Mouse (Mus musculus): ENCODE measurements around the gene Ccdc171. TPM values are rescaled to one million over a fixed set of nuclear protein-coding genes. Genes with fewer than 3 reads are reported as not detected.
A peak's percentile ranks its signal among the peaks of the same experiment; 100 is the strongest.

Ccdc171 gene
- total and polyA plus RNA-seq, 2 experiments from 2014 or later = 2.0 to 3.2 TPM

- Histone ChIP-seq H3K36me3 (ENCODE audit: insufficient read depth, low read length) (no peaks in the 10 kb centered on the region), H3K4me3 (ENCODE audit: low read length) (no peak overlapping the region), H3K9ac (replicated peaks; ENCODE audit: low read length) (no peak overlapping the region), H3K27ac (no peak overlapping the region; the same call in 1 of the 2 replicates), H3K27me3 (ENCODE audit: insufficient read depth, low read length) (no peaks in the 10 kb centered on the region), H3K4me2 (ENCODE audit: low read depth, low read length) (no peak overlapping the region), H3K4me1 (ENCODE audit: insufficient read depth, low read length) (peaks cover 5% of the 10 kb centered on the region; the same call in 1 of the 2 replicates), H3K9me3 (ENCODE audit: low read length) (no peaks in the 10 kb centered on the region)
- WGBS = 21% methylated on average over 6 of the region's 6 CpGs
- TF ChIP-seq CTCF (IDR thresholded peaks at IDR 0.05; ENCODE audit: low read depth) = peak; percentile 5; the same call in 1 of the 2 replicates
- DNase-seq (ENCODE audit: low spot score) (peak; percentile 37), ATAC-seq (no peak; the same call in 1 of the 2 replicates)
Measured at GRCm38 (mm10) chr4:83655396-83655795, 130.1 kb downstream of the Ccdc171 start.

- Histone ChIP-seq H3K27ac (peak overlapping the region; percentile 60; the same call in 1 of the 2 replicates), H3K9me3 (ENCODE audit: low read length) (no peaks in the 10 kb centered on the region), H3K9ac (replicated peaks; ENCODE audit: low read length) (no peak overlapping the region), H3K4me3 (ENCODE audit: low read length) (0 out of 2 replicates have a peak overlapping the region, but pooled peaks have one; percentile 14), H3K36me3 (ENCODE audit: insufficient read depth, low read length) (no peaks in the 10 kb centered on the region), H3K4me2 (ENCODE audit: low read depth, low read length) (peak overlapping the region; percentile 45), H3K27me3 (ENCODE audit: insufficient read depth, low read length) (no peaks in the 10 kb centered on the region), H3K4me1 (ENCODE audit: insufficient read depth, low read length) (peaks cover 5% of the 10 kb centered on the region; the same call in 1 of the 2 replicates)
- no peak for TF ChIP-seq CTCF (IDR thresholded peaks at IDR 0.05; ENCODE audit: low read depth)
- peak; percentile 77 for DNase-seq (ENCODE audit: low spot score)
- ATAC-seq = peak; percentile 93
- 10% methylated on average over 10 of the region's 10 CpGs for WGBS
Measured at GRCm38 (mm10) chr4:83656571-83656970, 131.2 kb downstream of the Ccdc171 start.

GRCm38 (mm10) chr4:83657021-83657420 lies 131.7 kb downstream of the Ccdc171 start:
- no peak overlapping the region for H3K9ac ChIP-seq (replicated peaks; ENCODE audit: low read length)
- peaks cover 5% of the 10 kb centered on the region; the same call in 1 of the 2 replicates for H3K4me1 ChIP-seq (ENCODE audit: insufficient read depth, low read length)
- no peak for TF ChIP-seq CTCF (IDR thresholded peaks at IDR 0.05; ENCODE audit: low read depth)
- no peaks in the 10 kb centered on the region for H3K27me3 ChIP-seq (ENCODE audit: insufficient read depth, low read length)
- DNase-seq (ENCODE audit: low spot score) = peak; percentile 19
- WGBS = 23% methylated on average over 6 of the region's 6 CpGs
- H3K4me3 ChIP-seq (ENCODE audit: low read length) = no peak overlapping the region
- peak overlapping the region; percentile 45 for H3K4me2 ChIP-seq (ENCODE audit: low read depth, low read length)
- peak overlapping the region; percentile 60; the same call in 1 of the 2 replicates for H3K27ac ChIP-seq
- H3K36me3 ChIP-seq (ENCODE audit: insufficient read depth, low read length) = no peaks in the 10 kb centered on the region
- no peaks in the 10 kb centered on the region for H3K9me3 ChIP-seq (ENCODE audit: low read length)
- no peak; the same call in 1 of the 2 replicates for ATAC-seq

GRCm38 (mm10) chr4:83658415-83658814 lies 133.1 kb downstream of the Ccdc171 start:
- H3K4me3 ChIP-seq (ENCODE audit: low read length) = no peak overlapping the region
- DNase-seq (ENCODE audit: low spot score) (no peak), ATAC-seq (no peak)
- WGBS = 75% methylated on average over 10 of the region's 10 CpGs
- H3K9ac ChIP-seq (replicated peaks; ENCODE audit: low read length) = no peak overlapping the region
- H3K4me1 ChIP-seq (ENCODE audit: insufficient read depth, low read length) = peaks cover 5% of the 10 kb centered on the region; the same call in 1 of the 2 replicates
- no peaks in the 10 kb centered on the region for H3K9me3 ChIP-seq (ENCODE audit: low read length)
- no peak overlapping the region for H3K4me2 ChIP-seq (ENCODE audit: low read depth, low read length)
- H3K36me3 ChIP-seq (ENCODE audit: insufficient read depth, low read length) = no peaks in the 10 kb centered on the region
- H3K27ac ChIP-seq = no peak overlapping the region
- no peak for TF ChIP-seq CTCF (IDR thresholded peaks at IDR 0.05; ENCODE audit: low read depth)
- no peaks in the 10 kb centered on the region for H3K27me3 ChIP-seq (ENCODE audit: insufficient read depth, low read length)

- DNase-seq (ENCODE audit: low spot score) (no peak), ATAC-seq (no peak)
- no peak overlapping the region for H3K4me3 ChIP-seq (ENCODE audit: low read length)
- no peaks in the 10 kb centered on the region for H3K27me3 ChIP-seq (ENCODE audit: insufficient read depth, low read length)
- H3K4me1 ChIP-seq (ENCODE audit: insufficient read depth, low read length) = peaks cover 5% of the 10 kb centered on the region; the same call in 1 of the 2 replicates
- H3K4me2 ChIP-seq (ENCODE audit: low read depth, low read length) = no peak overlapping the region
- no peak overlapping the region for H3K27ac ChIP-seq
- TF ChIP-seq CTCF (IDR thresholded peaks at IDR 0.05; ENCODE audit: low read depth) = no peak
- H3K9me3 ChIP-seq (ENCODE audit: low read length) = no peaks in the 10 kb centered on the region
- WGBS = 46% methylated on average over 11 of the region's 11 CpGs
- no peaks in the 10 kb centered on the region for H3K36me3 ChIP-seq (ENCODE audit: insufficient read depth, low read length)
- H3K9ac ChIP-seq (replicated peaks; ENCODE audit: low read length) = no peak overlapping the region
Measured at GRCm38 (mm10) chr4:83659411-83659810, 134.1 kb downstream of the Ccdc171 start.

GRCm38 (mm10) chr4:83661519-83662271 lies 136.3 kb downstream of the Ccdc171 start:
- Histone ChIP-seq H3K27me3 (ENCODE audit: insufficient read depth, low read length) (no peaks in the 10 kb centered on the region), H3K4me3 (ENCODE audit: low read length) (no peak overlapping the region), H3K27ac (no peak overlapping the region), H3K4me1 (ENCODE audit: insufficient read depth, low read length) (peaks cover 2% of the 10 kb centered on the region; the same call in 1 of the 2 replicates), H3K36me3 (ENCODE audit: insufficient read depth, low read length) (no peaks in the 10 kb centered on the region), H3K4me2 (ENCODE audit: low read depth, low read length) (no peak overlapping the region), H3K9ac (replicated peaks; ENCODE audit: low read length) (no peak overlapping the region), H3K9me3 (ENCODE audit: low read length) (no peaks in the 10 kb centered on the region)
- DNase-seq (ENCODE audit: low spot score) = no peak
- no peak for TF ChIP-seq CTCF (IDR thresholded peaks at IDR 0.05; ENCODE audit: low read depth)
- WGBS = 89% methylated on average over 1 of the region's 1 CpGs
- no peak for ATAC-seq

- no peak overlapping the region for H3K9ac ChIP-seq (replicated peaks; ENCODE audit: low read length)
- WGBS = 92% methylated on average over 4 of the region's 4 CpGs
- no peaks in the 10 kb centered on the region for H3K4me1 ChIP-seq (ENCODE audit: insufficient read depth, low read length)
- no peak overlapping the region for H3K4me3 ChIP-seq (ENCODE audit: low read length)
- no peaks in the 10 kb centered on the region for H3K9me3 ChIP-seq (ENCODE audit: low read length)
- TF ChIP-seq CTCF (IDR thresholded peaks at IDR 0.05; ENCODE audit: low read depth) = no peak
- H3K36me3 ChIP-seq (ENCODE audit: insufficient read depth, low read length) = no peaks in the 10 kb centered on the region
- no peak overlapping the region for H3K4me2 ChIP-seq (ENCODE audit: low read depth, low read length)
- H3K27ac ChIP-seq = no peak overlapping the region
- ATAC-seq = no peak
- no peak for DNase-seq (ENCODE audit: low spot score)
- no peaks in the 10 kb centered on the region for H3K27me3 ChIP-seq (ENCODE audit: insufficient read depth, low read length)
Measured at GRCm38 (mm10) chr4:83662301-83662700, 137.0 kb downstream of the Ccdc171 start.

All from hindbrain, postnatal 0 days (tissue).